In genomic region chr11:44406457-44406856, GRCm38 (mm10) we compare ENCODE assay signal across 23 mouse cellular contexts. TPM values are rescaled to one million over a fixed set of nuclear protein-coding genes. Genes with fewer than 3 reads are reported as not detected.
DNase-seq lines count a peak whose midpoint lies in the region; ATAC-seq and TF ChIP-seq lines count a peak whose summit lies in the region.
"Had no signal": no experiment of that assay in that cellular context is flagged by ENCODE, and none has a peak within 500 bp of the region (broad histone marks: within the 10 kb centered on the region; RNA-seq: fewer than 3 reads in every experiment).

No protein-coding gene starts in this region.

- no peaks in the 10 kb centered on the region; the same call in 1 of the 2 replicates for H3K4me1 ChIP-seq in kidney, adult 2 months (ENCODE audit: control insufficient read depth, insufficient read depth, low read length)
- 0 out of 2 replicates have a peak, but pooled peaks cover 5% of the 10 kb centered on the region for H3K4me1 ChIP-seq in kidney, embryonic 15.5 days
- H3K4me1 ChIP-seq in midbrain, embryonic 11.5 days (ENCODE audit: control insufficient read depth, insufficient read depth, low read length) = no peaks in the 10 kb centered on the region; the same call in 1 of the 2 replicates
- peaks cover 15% of the 10 kb centered on the region for H3K4me1 ChIP-seq in midbrain, embryonic 14.5 days (ENCODE audit: control insufficient read depth, insufficient read depth, low read length)

- DNase-seq in cerebellum, postnatal 10 days = peak; percentile 37 to 48
- DNase-seq in cerebellum, postnatal 36 days = no peak
- peak; percentile 77 for DNase-seq in kidney, adult 2 months
- no peak for DNase-seq in midbrain, embryonic 11.5 days (ENCODE audit: low spot score, missing footprints)
- DNase-seq in midbrain, embryonic 14.5 days = no peak
- peak; percentile 15 to 47 for DNase-seq in kidney, postnatal 25 days
- DNase-seq: adrenal gland, postnatal 10 days; B cell, adult 2 months; cerebellum, adult 11-12 months; cerebellum, adult 9-10 months; gastrocnemius, postnatal 10 days; heart, adult 2 months; heart, postnatal 36 days had no signal

- H3K4me3 ChIP-seq in kidney, adult 2 months (ENCODE audit: insufficient read depth, low read depth, low read length) = no peak overlapping the region
- no peak overlapping the region for H3K4me3 ChIP-seq in kidney, embryonic 15.5 days (replicated peaks)
- no peak overlapping the region for H3K4me3 ChIP-seq in midbrain, embryonic 11.5 days (ENCODE audit: low read depth, low read length)
- H3K4me3 ChIP-seq in midbrain, embryonic 14.5 days (replicated peaks; ENCODE audit: low read depth, low read length) = no peak overlapping the region
- H3K4me3 ChIP-seq: embryonic facial prominence, embryonic 10.5 days; forebrain, embryonic 15.5 days; heart, adult 2 months; heart, embryonic 15.5 days; hindbrain, embryonic 15.5 days had no signal

- WGBS in kidney, adult 2 months = 51% methylated on average over 5 of the region's 5 CpGs
- WGBS in kidney, embryonic 15.5 days = 65% methylated on average over 5 of the region's 5 CpGs
- WGBS in midbrain, embryonic 11.5 days = 49% methylated on average over 5 of the region's 5 CpGs
- WGBS in midbrain, embryonic 14.5 days = 52% methylated on average over 5 of the region's 5 CpGs

- no peak for TF ChIP-seq CTCF in kidney, adult 2 months (conservative IDR thresholded peaks at IDR 0.05; ENCODE audit: insufficient read depth, insufficient read length, low read depth, low read length)

- H3K9ac ChIP-seq in kidney, embryonic 15.5 days = no peak overlapping the region
- no peak overlapping the region for H3K9ac ChIP-seq in midbrain, embryonic 11.5 days (ENCODE audit: low read length)
- no peak overlapping the region for H3K9ac ChIP-seq in midbrain, embryonic 14.5 days (replicated peaks; ENCODE audit: low read length)
- H3K9ac ChIP-seq: forebrain, embryonic 15.5 days; heart, embryonic 15.5 days; hindbrain, embryonic 15.5 days had no signal

- no peaks in the 10 kb centered on the region for H3K36me3 ChIP-seq in kidney, adult 2 months (ENCODE audit: control insufficient read depth, insufficient read depth, low read length)
- no peaks in the 10 kb centered on the region for H3K36me3 ChIP-seq in kidney, embryonic 15.5 days
- no peaks in the 10 kb centered on the region for H3K36me3 ChIP-seq in midbrain, embryonic 11.5 days (ENCODE audit: control insufficient read depth, insufficient read depth, low read length)
- H3K36me3 ChIP-seq in midbrain, embryonic 14.5 days (ENCODE audit: control insufficient read depth, insufficient read depth, low read length) = no peaks in the 10 kb centered on the region
- H3K36me3 ChIP-seq: embryonic facial prominence, embryonic 10.5 days; forebrain, embryonic 15.5 days; G1E; heart, embryonic 15.5 days; hindbrain, embryonic 15.5 days had no signal

- no peak overlapping the region for H3K4me2 ChIP-seq in kidney, embryonic 15.5 days
- no peak overlapping the region for H3K4me2 ChIP-seq in midbrain, embryonic 11.5 days
- H3K4me2 ChIP-seq in midbrain, embryonic 14.5 days (ENCODE audit: low read length) = no peak overlapping the region
- H3K4me2 ChIP-seq: forebrain, embryonic 15.5 days; heart, embryonic 11.5 days; heart, embryonic 15.5 days; hindbrain, embryonic 15.5 days had no signal

- H3K27ac ChIP-seq in kidney, adult 2 months (ENCODE audit: insufficient read depth, low read depth, low read length) = 0 out of 2 replicates have a peak overlapping the region, but pooled peaks have one; percentile 19
- H3K27ac ChIP-seq in kidney, embryonic 15.5 days = no peak overlapping the region
- H3K27ac ChIP-seq in midbrain, embryonic 11.5 days (ENCODE audit: low read depth, low read length) = no peak overlapping the region
- no peak overlapping the region for H3K27ac ChIP-seq in midbrain, embryonic 14.5 days (replicated peaks; ENCODE audit: low read depth, low read length)
- H3K27ac ChIP-seq: embryonic facial prominence, embryonic 10.5 days; forebrain, embryonic 15.5 days; heart, adult 2 months; heart, embryonic 15.5 days; hindbrain, embryonic 15.5 days had no signal

- no peak for TF ChIP-seq POLR2A in kidney, adult 2 months (IDR thresholded peaks at IDR 0.05; ENCODE audit: low read depth, low read length)

- no peak for ATAC-seq in kidney, embryonic 15.5 days (replicated peaks; ENCODE audit: low FRiP score)
- peak; percentile 48; the same call in 1 of the 2 replicates for ATAC-seq in midbrain, embryonic 11.5 days (ENCODE audit: low FRiP score)
- ATAC-seq in midbrain, embryonic 14.5 days (ENCODE audit: low FRiP score, low TSS enrichment) = no peak
- no peak for ATAC-seq in activated CD4-positive, CD25-positive, alpha-beta regulatory T cell, adult 4 months
- ATAC-seq: CD4-positive, CD25-positive, alpha-beta regulatory T cell, adult 4 months; forebrain, embryonic 15.5 days had no signal

- no peaks in the 10 kb centered on the region for H3K27me3 ChIP-seq in kidney, adult 2 months (replicated peaks; ENCODE audit: control insufficient read depth, insufficient read depth, low read length)
- no peaks in the 10 kb centered on the region for H3K27me3 ChIP-seq in kidney, embryonic 15.5 days
- peaks cover 7% of the 10 kb centered on the region for H3K27me3 ChIP-seq in midbrain, embryonic 11.5 days (ENCODE audit: control insufficient read depth, insufficient read depth, low read length)
- no peaks in the 10 kb centered on the region for H3K27me3 ChIP-seq in midbrain, embryonic 14.5 days (ENCODE audit: control insufficient read depth, insufficient read depth, low read length)
- H3K27me3 ChIP-seq: forebrain, embryonic 15.5 days; heart, embryonic 15.5 days; hindbrain, embryonic 15.5 days had no signal

- H3K9me3 ChIP-seq in kidney, embryonic 15.5 days (replicated peaks) = no peaks in the 10 kb centered on the region
- H3K9me3 ChIP-seq in midbrain, embryonic 11.5 days (ENCODE audit: control insufficient read depth, low read length) = no peaks in the 10 kb centered on the region
- H3K9me3 ChIP-seq in midbrain, embryonic 14.5 days (ENCODE audit: control insufficient read depth, low read length) = no peaks in the 10 kb centered on the region
- H3K9me3 ChIP-seq: embryonic facial prominence, embryonic 10.5 days; forebrain, embryonic 15.5 days; G1E; heart, embryonic 15.5 days; hindbrain, embryonic 15.5 days had no signal

RNA-seq across cellular contexts. Expression of gene Il12b, which starts 6.6 kb away (rescaled TPM):
- polyA plus RNA-seq in kidney, adult 2 months (2012; rRNA removed) = 0.07 and 0.11 TPM in 2 replicates
- polyA plus RNA-seq in kidney, embryonic 15.5 days (2015; fragmentation: Nextera tagmentation; extraction: Ambion mirVana) = not detected in 2 replicates
- not detected in 2 replicates for polyA plus RNA-seq in midbrain, embryonic 11.5 days (2014; fragmentation: Nextera tagmentation; extraction: Ambion mirVana)
- polyA plus RNA-seq in midbrain, embryonic 14.5 days (2014; fragmentation: Nextera tagmentation; extraction: Ambion mirVana) = 0.14 and 0.19 TPM in 2 replicates
- polyA plus RNA-seq in activated CD4-positive, CD25-positive, alpha-beta regulatory T cell, adult 4 months (2017; shearing (Covaris generic)) = not detected
- polyA plus RNA-seq: CD4-positive, CD25-positive, alpha-beta regulatory T cell, adult 4 months; embryonic facial prominence, embryonic 10.5 days; forebrain, embryonic 15.5 days; G1E; heart, adult 2 months; heart, embryonic 11.5 days; heart, embryonic 15.5 days; hindbrain, embryonic 11.5 days; hindbrain, embryonic 15.5 days had no signal

Comparison
In these comparisons a context has a peak if more than half of its experiments do, and no peak if none do; other contexts are left out.
1. DNase-seq: peak in cerebellum, postnatal 10 days (2 of 2), kidney, adult 2 months (single experiment) and kidney, postnatal 25 days (2 of 2); none in cerebellum, postnatal 36 days (0 of 2), midbrain, embryonic 11.5 days (single experiment) and midbrain, embryonic 14.5 days (single experiment).